Mouse (Mus musculus) heart, adult 2 months (tissue): ENCODE results near the gene Ccdc189.

ENCODE experiments used
- CTCF ChIP-seq: fragments of 200-600 bp; IDR thresholded peaks from 2 replicates; pipeline ENCODE4 v1.8.1; 2022; ENCODE audit warnings: antibody characterized with exemption, mild to moderate bottlenecking, moderate library complexity
- POLR2A ChIP-seq: fragments of 200-500 bp; IDR thresholded peaks from 2 replicates; pipeline ENCODE4 v1.6.1; 2011; ENCODE audit warnings: mild to moderate bottlenecking, low read depth, low read length, control low read depth; ENCODE audit not compliant: insufficient read depth

GRCm38 (mm10) chr7:127561340-127561858 is 27.0 kb downstream of the Ccdc189 start, which contains the start of gene Tmem265:
- TF ChIP-seq CTCF: no peak
- no peak for TF ChIP-seq POLR2A
